Mouse (Mus musculus): Measurements from ENCODE around the gene Uvrag. TPM values are rescaled to one million over a fixed set of nuclear protein-coding genes. Genes with fewer than 3 reads are reported as not detected.

The Uvrag gene
- total and polyA plus RNA-seq, 3 experiments, result 15.0 to 19.5 TPM; not detected in 1

GRCm38 (mm10) chr7:99077234-99077633 lies 63.7 kb downstream of the Uvrag start:
- Histone ChIP-seq H3K79me2 (ENCODE audit: control insufficient read depth, insufficient read depth, low read length, poor library complexity) (no peaks in the 10 kb centered on the region; the same call in 1 of the 2 replicates), H3K27me3 (ENCODE audit: control insufficient read depth in 1 of 2, insufficient read depth in 2 of 2, low read length in 2 of 2) (no peaks in the 10 kb centered on the region), H3K4me3 (ENCODE audit: control insufficient read depth in 1 of 2, insufficient read depth in 1 of 2, low read depth in 2 of 2, low read length in 2 of 2) (no peak overlapping the region), H3K27ac (ENCODE audit: control insufficient read depth, low read depth, low read length) (no peak overlapping the region), H3K36me3 (ENCODE audit: control insufficient read depth in 1 of 2, insufficient read depth in 2 of 2, low read length in 2 of 2) (no peaks in the 10 kb centered on the region), H3K9me3 (replicated peaks; ENCODE audit: insufficient read depth, low read length) (no peaks in the 10 kb centered on the region), H3K4me1 (ENCODE audit: control insufficient read depth in 1 of 2, insufficient read depth in 2 of 2, low read length in 2 of 2) (no peaks in the 10 kb centered on the region), H3K9ac (ENCODE audit: control insufficient read depth, low read depth, low read length, poor library complexity, severe bottlenecking) (no peak overlapping the region)
- TF ChIP-seq USF2 (IDR thresholded peaks at IDR 0.05; ENCODE audit: borderline replicate concordance in 1 of 2, insufficient read depth in 1 of 2, low read depth in 1 of 2, low read length in 2 of 2) (no peak), ZC3H11A (IDR thresholded peaks at IDR 0.05; ENCODE audit: low read depth, low read length) (no peak), UBTF (IDR thresholded peaks at IDR 0.05; ENCODE audit: borderline replicate concordance, insufficient read depth, low read depth, low read length) (no peak), HCFC1 (IDR thresholded peaks at IDR 0.05; ENCODE audit: low read depth, low read length) (no peak), TCF12 (IDR thresholded peaks at IDR 0.05; ENCODE audit: low read depth, low read length) (no peak), POLR2AphosphoS2 (IDR thresholded peaks at IDR 0.05; ENCODE audit: low read length) (no peak), MEF2A (IDR thresholded peaks at IDR 0.05; ENCODE audit: extremely low read depth, insufficient replicate concordance, low read depth, low read length, poor library complexity, severe bottlenecking) (no peak)
- DNase-seq (ENCODE audit: low read depth, low spot score), result no peak

DNA sequence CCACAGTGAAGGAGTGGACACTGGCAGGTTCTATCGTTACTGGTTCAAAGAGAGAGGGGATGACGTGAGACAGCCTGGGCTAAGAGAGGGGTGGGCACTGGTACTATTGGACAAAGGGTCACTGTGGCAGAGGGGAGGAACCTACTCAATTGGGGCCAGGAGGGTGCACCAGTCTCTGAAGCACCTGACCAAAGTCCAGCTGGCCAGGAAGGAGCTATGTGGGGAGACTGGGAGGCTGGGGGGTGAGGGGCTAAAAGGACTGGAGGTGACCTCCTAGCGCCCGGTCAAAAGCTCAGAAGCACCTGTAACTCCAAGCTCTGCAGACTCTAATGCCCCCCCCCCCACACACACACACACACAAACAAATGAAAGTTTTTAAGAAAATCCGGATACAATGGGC lies 65.8 kb downstream of the Uvrag start:
- TF ChIP-seq MYC (IDR thresholded peaks at IDR 0.05; ENCODE audit: low read depth, low read length), result no peak
- TF ChIP-seq MAFK (IDR thresholded peaks at IDR 0.05; ENCODE audit: borderline replicate concordance, low read depth, low read length), result no peak
- TF ChIP-seq ELF1 (IDR thresholded peaks at IDR 0.05; ENCODE audit: low read depth, low read length), result no peak
- TF ChIP-seq EP300 (IDR thresholded peaks at IDR 0.05; ENCODE audit: low read depth in 1 of 2, low read length in 2 of 2), result no peak
- TF ChIP-seq POLR2AphosphoS5 (IDR thresholded peaks at IDR 0.05; ENCODE audit: borderline replicate concordance, low read depth, low read length), result no peak
- TF ChIP-seq USF1 (IDR thresholded peaks at IDR 0.05; ENCODE audit: low read depth, low read length), result no peak

More for the DNA sequence above, 65.8 kb downstream of the Uvrag start:
- H3K9ac ChIP-seq (ENCODE audit: control insufficient read depth, low read depth, low read length, poor library complexity, severe bottlenecking), result no peak overlapping the region
- H3K79me2 ChIP-seq (ENCODE audit: control insufficient read depth, insufficient read depth, low read length, poor library complexity), result no peaks in the 10 kb centered on the region; the same call in 1 of the 2 replicates
- no peak for DNase-seq (ENCODE audit: low read depth, low spot score)
- H3K27me3 ChIP-seq (ENCODE audit: control insufficient read depth in 1 of 2, insufficient read depth in 2 of 2, low read length in 2 of 2), result no peaks in the 10 kb centered on the region
- H3K27ac ChIP-seq (ENCODE audit: control insufficient read depth, low read depth, low read length), result no peak overlapping the region
- H3K4me3 ChIP-seq (ENCODE audit: control insufficient read depth in 1 of 2, insufficient read depth in 1 of 2, low read depth in 2 of 2, low read length in 2 of 2), result no peak overlapping the region
- no peaks in the 10 kb centered on the region for H3K9me3 ChIP-seq (replicated peaks; ENCODE audit: insufficient read depth, low read length)
- H3K36me3 ChIP-seq (ENCODE audit: control insufficient read depth in 1 of 2, insufficient read depth in 2 of 2, low read length in 2 of 2), result no peaks in the 10 kb centered on the region
- H3K4me1 ChIP-seq (ENCODE audit: control insufficient read depth in 1 of 2, insufficient read depth in 2 of 2, low read length in 2 of 2), result no peaks in the 10 kb centered on the region
